Mouse (Mus musculus) ES-CJ7 (cell line): ENCODE results near the gene 3425401B19Rik.

Experiments used
- DNase-seq: peaks from one replicate; pipeline ENCODE4 v3.0.0; 2011; ENCODE audit warnings: low read depth, low spot score

3425401B19Rik gene

GRCm38 (mm10) chr14:32659781-32660180 lies 25.3 kb downstream of the 3425401B19Rik start:
- DNase-seq, result no peak

GRCm38 (mm10) chr14:32638485-32638884 lies 46.6 kb downstream of the 3425401B19Rik start:
- DNase-seq, result no peak

GRCm38 (mm10) chr14:32634015-32634682 lies 50.9 kb downstream of the 3425401B19Rik start:
- peak; percentile 14 for DNase-seq

- no peak for DNase-seq
These were observed 52.0 kb downstream of the 3425401B19Rik start for GRCm38 (mm10) chr14:32632908-32633600.

GRCm38 (mm10) chr14:32628584-32628983 lies 56.5 kb downstream of the 3425401B19Rik start:
- DNase-seq, result peak; percentile 51

- DNase-seq, result no peak
These were observed 57.8 kb downstream of the 3425401B19Rik start for GRCm38 (mm10) chr14:32627271-32627670.

- no peak for DNase-seq
These were observed 60.3 kb downstream of the 3425401B19Rik start for GRCm38 (mm10) chr14:32624811-32625210.

GRCm38 (mm10) chr14:32624245-32624644 lies 60.8 kb downstream of the 3425401B19Rik start:
- no peak for DNase-seq

GRCm38 (mm10) chr14:32617253-32617652 lies 67.8 kb downstream of the 3425401B19Rik start:
- no peak for DNase-seq

- peak; percentile 23 for DNase-seq
These were observed 75.7 kb downstream of the 3425401B19Rik start for GRCm38 (mm10) chr14:32609392-32609791.
